Mouse (Mus musculus) adrenal gland, postnatal 14 days (tissue): ENCODE results near the gene Nkx1-2. TPM values are rescaled to one million over a fixed set of nuclear protein-coding genes. Genes with fewer than 3 reads are reported as not detected.
A peak's percentile ranks its signal among the peaks of the same experiment; 100 is the strongest.

Experiments
- DNase-seq: peaks from one replicate; pipeline ENCODE4 v3.0.0; 2021; ENCODE audit warnings: mixed read lengths
- long read RNA-seq, 2 experiments: library from polyadenylated mRNA; stranded (forward); transcript quantifications; one replicate each; pipeline ENCODE4 v2.0.0; 2021
- total RNA-seq: library from RNA; stranded (reverse); gene quantifications from 2 replicates; pipeline ENCODE4 v1.2.3, GENCODE M21; 2021

Gene Nkx1-2
- not detected in 2 replicates for total RNA-seq
- long read RNA-seq, experiment 1 = 0 reads
- long read RNA-seq, experiment 2 = 0 reads

DNA sequence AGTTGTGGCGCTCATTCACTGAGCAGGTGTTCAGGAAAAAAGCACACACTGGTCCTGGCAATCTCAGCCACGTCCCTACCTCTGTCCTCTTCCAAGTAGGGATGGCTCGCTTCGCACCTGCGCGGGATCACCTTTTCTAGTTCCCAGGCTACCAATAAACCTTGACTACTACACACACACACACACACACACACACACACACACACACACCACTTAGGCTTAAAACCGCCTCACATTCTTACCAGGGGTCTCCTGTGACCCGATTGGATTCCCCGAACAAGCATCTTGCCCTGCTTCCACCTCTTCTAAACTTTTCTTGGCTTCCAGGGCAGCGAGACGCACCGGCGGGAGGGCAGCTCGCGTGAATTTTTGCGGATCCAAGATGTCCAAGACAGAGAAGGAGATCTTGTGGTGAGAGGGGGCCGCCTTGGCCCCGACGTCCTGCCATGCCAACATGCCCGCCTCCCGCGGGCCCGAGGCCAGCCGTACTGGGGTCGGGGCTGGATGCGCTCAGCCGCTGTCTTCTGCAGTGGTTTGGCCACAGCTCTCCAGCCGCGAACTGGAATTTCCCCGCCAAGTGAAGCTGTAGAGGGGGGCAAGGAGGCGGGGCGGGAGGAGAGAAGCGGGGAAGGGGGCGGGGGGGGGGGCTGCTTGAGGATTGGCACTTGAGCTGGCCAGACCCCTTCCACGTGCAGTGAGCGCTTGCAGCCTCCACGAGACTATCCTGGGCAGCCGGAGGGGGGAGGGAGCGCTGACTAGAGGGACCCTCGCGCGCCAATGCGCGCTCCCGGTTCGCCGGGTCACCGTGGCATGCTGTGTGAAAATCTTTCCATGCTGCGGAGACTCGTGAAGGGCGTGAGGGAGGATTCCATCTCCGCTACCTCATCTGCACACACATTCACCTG, at the start of gene Nkx1-2:
TSS of gene Nkx1-2 (minus strand) at position 567 of the 905 bp plus-strand sequence.
- DNase-seq = peak; percentile 12

DNA sequence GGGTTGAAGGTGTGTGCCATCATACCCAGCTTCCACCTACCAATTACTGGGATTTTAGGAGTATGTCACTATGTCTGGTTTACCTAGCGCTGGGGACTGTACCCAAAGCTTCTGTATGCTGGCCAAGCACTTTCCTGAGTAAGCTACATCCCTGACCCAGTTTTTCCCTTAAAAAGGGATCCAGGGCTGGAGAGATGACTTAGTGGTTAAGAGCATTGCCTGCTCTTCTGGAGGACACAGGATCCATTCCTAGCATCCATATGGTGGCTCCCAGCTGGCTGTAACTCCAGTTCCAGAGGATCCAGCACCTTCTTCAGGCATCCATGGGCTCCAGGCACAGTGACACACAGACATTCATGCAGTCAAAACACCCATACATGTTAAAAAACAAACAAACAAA, 47.1 kb upstream of the Nkx1-2 start:
- DNase-seq = no peak

DNA sequence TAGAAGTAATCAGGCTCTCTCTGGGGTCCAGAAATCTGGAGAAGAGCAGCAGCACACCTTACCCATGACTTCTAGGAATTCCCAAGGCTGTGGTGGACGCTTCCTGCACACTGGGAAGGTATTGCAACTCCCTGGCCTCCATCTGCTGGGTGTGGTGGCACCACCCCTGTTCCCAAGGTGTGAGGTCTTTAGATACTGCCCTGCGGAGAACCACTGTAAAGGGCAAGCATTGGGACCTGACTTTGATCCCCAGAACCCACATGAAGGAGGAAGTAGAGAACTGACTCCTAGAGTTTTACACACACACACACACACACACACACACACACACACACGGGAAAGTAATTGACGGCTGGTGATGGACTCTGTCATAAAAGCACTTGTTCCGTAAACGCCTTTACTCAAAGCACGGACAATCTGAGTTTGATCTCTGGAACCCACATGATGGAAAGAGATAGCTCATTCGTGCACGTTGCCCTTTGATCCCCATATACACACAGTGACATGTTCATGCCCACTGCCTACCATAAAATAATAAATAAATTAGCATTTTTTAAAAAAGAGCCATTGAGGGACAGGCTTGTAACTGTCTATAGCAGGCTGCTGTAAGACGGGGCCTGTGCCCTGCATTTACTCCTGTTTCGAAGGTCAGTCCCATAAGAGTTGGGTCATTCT, 45.3 kb upstream of the Nkx1-2 start:
- DNase-seq = no peak

DNA sequence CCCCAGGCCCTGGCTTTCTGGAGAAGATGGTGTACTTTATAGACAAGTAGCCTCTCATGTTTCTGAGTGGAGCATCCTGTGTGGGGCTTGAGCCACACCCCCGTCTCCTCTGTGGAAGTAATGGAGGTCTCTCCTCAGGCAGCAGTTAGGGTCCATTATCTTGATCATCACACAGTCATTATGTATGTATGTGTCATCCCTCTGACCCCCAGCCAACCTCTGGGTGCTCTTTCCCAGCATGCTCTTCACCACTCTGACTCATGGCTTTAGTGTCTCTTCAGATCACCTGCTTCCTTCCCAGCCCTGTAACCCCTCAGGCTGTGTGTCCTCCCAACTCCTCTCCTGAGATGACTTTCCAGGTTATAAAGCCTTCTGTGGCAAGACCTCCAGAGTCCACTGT, 42.2 kb upstream of the Nkx1-2 start:
- no peak for DNase-seq

DNA sequence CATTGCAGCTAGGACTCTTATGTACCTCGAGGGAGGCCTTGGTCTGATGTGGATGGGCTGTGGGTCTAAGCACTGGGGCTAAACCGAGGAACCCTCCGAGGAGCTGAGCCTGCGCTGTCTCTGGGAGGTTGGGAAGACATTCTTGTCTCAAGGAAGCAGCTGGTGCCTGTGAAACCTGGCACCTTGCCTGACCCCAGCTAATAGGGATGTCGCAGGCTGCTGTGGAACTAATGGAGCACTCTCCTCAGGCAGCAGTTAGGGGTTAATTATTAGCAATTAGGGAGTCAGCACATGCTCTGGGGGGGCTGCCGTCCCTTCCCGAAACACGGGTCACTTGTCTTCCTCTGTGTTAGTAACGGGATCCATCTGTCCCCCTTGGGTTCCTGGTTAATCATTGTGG, 41.5 kb upstream of the Nkx1-2 start:
- DNase-seq = no peak

DNA sequence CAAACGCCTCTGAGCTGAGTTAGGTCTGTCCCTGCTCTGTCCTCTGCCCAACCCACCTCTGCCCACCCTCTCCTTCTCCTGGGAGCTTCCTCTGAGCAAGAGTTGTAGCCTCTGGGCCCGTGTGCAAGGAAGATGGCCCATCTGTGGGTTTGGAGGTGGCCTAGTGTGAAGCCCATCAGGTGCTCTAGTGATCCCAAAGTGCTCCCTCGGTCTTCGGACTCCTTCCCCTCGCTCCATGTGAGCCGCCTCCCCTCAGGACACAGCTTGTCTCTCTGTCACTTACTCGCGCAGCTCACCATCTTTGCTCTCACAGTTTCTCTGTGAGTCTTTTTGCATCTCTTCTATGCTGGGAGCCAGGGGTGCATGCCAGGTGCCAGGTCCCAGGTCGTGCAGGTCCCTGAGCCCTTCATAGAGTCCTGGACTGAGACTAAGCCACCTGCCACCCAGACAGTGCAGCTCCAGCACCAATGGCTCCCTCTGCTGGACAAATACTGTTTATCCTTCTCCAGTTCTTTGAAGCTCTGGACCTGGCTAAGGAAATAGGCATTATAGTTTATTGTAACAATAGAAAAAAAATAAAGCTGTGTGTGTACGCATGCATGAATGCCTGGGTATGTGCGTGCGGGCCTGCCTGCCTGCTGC, 39.1 kb upstream of the Nkx1-2 start:
- peak; percentile 69 for DNase-seq

DNA sequence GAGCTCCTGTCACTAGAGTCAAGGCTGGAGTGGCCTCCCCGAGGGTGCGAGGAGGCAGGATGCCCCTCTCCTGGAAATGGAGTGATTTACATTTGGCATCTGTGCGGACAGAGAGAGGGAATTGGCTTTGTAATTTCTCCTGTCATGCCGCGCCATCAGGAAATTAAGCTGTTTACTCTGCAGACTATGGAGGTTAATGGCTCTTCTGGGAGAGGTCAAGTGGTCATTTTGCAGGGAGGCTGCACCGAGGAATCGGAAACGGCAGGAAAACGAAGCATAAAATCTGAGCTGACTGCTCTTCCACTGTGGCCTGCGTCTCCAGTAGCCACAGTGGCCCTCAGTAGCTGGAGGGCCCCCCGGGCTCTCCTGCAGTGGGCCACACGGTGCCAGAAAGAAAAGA, 37.9 kb upstream of the Nkx1-2 start:
- DNase-seq = no peak

DNA sequence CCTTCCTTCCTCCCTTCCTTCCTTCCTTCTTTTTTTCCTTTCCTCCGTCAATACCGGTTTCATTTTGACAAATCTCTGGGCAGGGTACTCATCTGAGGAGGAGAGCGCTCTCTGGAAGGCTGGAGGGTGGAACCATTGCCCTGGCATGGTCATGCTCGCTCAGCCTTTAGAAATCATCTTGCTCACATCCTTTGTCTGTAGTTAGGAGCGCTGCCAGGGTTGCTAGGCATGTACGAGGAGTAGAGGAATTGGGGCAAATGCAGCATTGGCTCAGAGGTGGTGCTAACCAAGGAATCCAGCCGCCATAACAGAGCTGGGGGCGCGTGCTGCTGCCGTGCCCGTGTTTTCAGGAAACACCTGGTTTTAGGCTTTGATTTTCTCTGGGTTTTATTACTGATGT, 31.9 kb upstream of the Nkx1-2 start:
- no peak for DNase-seq

DNA sequence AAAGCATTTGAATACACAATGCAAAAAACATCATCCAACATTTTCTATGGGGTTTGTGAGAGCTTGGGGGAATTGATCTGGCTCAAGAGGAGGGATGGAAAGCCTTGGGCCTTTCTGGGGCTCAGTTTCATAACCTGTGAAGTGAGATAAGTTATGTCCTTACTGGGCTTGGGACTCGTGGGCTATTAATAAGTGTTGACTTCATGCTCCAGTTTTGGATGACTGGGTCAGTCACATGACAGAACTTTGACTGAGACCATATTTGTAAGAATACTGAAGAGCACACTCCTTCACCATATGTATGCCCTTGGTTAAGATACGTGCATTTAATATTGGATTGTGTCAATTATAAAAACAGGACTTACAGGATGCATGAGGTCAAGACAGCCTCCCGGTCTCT, 28.0 kb upstream of the Nkx1-2 start:
- DNase-seq = no peak

DNA sequence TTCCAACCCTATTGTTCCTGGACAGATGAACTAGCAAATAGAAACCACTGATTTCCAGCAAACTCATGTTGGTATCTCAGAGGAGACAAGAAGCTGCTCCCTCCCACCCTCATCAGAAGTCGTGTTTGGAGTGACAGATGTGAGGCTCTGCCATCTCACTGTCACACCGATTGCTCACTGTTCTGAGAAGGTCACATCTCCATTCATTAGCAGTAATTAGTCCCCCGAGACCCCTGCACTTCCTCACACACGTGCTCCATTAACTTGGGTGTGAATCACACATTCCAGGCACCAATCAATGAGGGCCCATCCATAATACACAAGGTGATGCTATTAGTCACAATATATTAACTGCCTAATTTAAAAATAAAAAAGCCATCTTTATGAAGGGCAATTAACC, 26.7 kb upstream of the Nkx1-2 start:
- no peak for DNase-seq

DNA sequence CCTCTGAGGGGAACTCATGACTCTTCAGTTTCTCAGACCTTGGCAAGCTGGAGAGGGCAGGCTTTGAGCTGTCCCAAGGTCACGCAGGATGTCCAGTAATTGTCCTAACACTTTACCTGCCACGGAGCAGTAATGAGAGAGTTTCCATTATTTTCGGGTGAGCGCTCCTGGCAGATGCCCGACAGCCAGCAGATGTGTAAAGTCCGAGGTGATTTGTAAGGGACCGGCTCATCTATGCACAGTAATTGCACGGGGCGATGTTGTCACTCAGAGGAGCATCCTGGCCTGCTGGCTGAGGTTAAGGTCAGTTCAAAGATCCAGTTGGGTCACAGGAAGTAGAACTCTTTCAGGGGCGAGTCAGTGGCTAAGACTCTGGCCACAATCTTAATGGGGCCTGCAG, 24.7 kb upstream of the Nkx1-2 start:
- DNase-seq = no peak

DNA sequence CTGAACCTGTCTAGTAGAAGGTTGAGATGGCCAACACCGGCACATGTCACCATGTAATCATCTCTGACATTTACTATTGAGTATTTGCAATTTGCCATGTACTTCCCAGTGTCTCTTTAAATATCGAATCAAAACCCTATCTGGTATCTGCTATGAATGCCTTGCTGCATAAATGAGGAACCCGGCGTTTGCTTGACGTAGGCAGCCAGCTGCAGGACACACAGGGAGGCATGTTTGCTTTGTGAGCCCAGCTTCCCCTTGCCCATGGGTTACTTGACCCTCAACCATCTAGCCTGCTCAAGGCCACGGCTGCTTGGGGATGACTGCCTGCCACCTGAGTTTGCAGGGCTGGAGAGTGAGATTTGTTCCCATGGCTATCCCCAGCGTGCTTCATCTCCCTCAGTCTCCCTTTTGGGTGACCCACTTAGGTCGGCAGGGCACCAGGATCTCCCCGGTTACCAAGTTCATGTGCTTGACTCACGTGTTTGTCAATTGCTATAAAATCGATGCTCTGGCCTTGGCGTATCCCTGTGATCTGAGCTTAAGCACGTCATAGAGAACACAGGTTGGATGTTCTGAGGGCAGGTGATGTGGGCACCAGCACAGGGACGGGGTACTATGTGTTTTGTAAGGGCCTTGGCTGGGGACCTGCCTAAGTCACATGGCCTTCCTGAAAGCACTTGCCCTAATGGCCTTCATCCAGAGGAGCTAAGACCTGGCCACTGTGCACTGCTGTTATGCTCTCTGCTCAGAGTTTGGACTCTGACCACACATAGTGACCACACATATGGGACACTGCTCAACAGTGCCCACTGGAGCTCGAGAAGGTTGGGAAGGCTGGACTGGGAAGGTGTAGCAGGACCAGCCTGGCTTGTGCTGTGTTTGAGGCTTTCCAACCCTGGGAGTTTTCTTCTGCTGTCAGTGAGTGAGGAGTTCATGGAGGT, 20.8 kb upstream of the Nkx1-2 start:
- no peak for DNase-seq

DNA sequence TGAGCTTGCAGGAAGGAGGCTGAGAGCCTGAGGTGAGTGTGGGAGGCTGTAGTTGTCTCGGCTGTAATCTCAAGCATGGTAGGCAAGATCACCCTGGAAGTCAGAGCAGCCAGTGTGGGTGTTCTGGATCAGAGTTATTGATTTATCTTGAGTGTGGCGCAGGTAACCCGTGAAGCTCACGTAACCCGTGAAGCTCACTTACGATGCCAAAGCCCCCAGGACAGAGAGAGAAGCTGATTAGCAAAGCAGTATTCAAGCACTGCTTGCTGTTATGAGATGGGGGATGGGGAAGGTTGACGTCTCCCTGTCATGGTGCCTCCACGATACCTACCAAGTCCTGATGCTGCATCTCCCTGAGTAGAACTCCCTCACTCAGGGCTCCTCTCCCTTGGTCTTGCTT, 20.1 kb upstream of the Nkx1-2 start:
- no peak for DNase-seq

DNA sequence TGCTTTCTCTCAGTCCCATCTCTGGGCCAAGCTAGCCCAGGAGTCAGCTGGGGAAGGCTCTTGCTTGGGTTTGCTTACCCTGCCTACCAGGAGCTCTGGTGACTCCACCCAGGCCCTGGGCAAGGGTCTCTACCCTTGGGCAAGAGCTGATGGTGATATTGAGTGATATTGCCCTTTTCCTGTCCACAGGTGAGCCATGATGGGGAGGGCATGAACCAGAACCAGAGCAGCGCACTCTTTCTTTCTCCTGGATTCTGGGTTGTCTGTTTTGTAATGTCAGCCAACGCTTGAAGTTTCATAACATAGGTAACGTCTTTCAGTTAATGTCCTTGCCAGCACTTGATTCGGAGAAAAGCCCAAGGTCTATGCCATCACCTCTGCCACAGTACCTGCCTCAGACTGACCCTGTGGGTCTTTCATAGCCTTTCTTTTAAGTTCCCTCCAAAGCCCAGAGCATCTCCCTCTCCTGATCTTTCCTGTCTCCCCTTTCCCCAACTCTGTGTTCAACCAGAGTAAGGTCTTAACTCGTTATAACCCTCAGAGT, 17.7 kb upstream of the Nkx1-2 start:
- DNase-seq = no peak

DNA sequence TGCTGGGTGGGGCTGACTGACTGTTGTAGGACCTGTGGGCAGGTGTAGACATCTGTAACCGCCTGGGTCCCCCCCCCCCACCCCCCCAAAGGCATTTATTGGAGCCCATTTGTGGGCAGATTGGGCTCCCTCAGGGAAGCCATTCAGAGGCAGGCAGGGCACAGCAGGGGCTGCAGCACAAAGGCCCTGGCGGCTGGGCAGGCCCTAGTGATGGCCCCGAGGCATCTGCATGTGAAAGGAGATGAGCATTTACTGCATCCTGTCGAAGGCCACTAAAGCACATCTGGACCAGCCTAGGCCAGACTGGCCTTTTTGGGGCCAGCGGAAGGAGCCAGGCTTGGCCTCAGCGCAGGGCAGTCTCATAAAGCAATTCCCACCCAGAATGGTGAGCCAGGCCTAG, 17.0 kb upstream of the Nkx1-2 start:
- DNase-seq = no peak

DNA sequence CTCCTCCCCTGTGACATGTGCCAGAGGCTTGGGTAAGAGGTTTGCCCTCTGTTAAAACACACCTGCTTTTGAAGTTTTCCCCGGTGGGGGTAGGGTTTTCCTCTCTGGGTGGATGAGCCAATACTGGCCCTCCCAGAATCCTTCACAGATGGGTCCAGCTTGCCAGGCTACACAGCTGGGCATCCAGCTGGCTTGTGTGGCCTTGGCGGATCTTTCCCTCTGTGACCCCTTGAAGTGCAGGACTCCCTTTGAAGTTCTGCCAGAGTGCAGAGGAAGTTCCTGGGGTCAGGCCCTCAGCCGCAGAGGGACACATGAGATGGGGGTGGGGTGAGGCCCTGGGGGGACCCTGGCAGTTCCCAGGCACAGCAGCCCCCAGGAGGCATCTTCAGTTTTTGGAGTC, 15.9 kb upstream of the Nkx1-2 start:
- DNase-seq = peak; percentile 57

DNA sequence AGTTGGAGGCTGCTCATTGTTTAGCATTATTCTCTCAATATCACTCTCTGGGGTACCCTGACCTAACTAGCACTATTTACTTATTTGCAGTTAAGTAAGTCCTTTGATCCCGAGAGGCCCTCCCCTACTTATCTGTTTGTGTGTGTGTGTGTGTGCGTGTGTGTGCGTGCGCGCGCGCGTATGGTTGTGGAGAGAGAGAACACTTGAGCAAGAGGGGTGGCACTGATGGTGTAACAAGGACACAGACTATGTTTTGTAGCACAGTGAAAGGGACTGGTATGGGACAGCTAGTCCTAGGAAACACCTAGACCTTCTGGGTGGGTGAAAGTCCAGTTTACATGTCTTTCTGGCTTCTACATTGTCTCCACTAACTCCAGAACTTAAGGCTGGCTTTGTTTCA, 12.1 kb upstream of the Nkx1-2 start:
- no peak for DNase-seq

DNA sequence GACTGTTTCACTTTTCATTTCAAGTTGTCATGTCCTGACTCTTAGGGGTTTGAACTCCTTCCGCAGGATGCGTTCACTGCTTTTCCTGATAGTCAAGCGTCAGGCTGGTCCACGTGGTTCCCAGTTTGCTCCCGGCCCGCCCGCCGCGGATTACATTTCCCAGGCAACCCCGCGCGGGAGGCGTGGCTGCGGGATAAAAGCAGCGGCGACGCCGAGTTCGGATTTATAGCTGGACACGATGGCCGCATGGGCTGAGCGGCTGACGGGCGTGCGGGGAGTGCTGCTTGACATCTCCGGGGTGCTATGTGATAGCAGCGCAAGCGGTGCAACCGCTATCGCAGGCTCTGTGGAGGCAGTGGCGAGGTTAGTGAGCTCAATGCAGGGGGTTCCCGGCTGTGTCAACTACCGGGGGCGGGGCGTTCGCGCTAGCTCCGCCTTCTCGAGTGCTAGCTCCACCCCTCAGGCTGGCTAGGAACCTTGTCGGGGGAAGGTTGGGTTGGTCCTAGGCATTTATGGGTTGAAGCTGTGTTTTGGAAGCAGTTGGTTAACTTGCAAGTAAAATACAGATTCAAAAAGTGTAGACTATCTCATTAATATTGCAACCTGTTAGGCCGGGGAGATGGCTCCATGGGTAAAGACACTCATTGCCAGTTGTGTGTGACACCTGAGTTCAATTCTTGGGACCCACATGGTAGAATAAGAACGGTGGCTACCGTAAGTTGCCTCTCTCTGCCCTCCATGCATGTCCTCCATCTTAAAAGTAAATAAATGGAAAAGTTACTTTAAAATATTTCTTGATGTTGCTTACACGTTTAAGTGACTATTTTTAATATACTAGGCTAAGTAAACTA, 11.3 kb upstream of the Nkx1-2 start, which contains the start of gene Lhpp:
TSS of gene Lhpp (plus strand) at position 171 of the 851 bp plus-strand sequence.
- DNase-seq = peak; percentile 93

DNA sequence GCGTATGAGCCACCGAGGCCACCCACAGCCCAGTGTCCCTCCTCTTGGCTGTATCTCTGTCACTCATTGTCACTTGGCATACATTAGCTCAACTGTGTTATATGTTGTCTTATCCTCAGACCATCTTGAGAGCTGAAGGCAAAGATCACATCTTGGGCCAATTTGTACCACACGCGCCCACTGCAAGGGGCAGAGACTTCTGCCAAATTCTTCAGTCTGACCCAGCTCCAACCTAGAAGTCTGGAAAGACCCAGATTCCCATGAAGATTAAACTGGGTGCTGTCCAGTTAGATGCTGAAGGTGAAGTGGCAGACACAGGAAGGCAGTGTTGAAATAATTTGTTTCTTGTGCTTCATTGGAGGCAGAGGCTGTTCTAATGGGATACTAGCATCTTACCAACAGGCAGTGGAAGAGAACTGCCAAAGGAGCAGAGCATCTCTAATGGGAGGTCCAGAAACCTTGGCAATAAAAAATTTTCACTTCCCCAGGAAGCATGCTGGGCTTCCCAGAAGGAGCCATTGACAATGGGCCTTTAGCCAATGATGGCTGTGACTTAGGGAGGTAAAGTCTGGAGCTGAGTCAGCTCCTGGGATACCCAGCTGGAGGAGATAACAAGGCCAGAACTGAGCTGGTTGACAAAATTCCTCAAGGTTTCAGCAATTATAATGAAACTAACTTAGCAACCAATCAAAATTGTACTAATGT, 9.0 kb upstream of the Nkx1-2 start:
- no peak for DNase-seq

DNA sequence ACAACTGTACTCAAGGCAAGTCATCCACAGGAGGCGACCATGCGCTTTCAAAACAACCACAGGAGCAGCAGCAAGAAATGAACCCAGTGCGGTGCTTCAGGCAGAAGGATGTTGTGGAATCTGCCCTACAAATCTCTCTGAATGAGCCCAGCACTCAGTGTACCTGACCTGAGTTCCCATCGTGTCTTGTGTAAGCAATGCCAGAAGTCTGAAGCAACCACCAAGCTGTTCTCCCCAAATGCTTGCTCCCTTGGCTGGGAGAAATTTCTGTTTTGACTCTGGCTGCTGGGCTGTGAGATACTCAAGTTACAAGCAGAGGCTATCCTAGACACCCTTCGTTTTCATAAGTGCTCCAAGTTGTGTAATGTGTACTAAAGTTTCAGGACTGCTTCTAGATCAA, 6.3 kb upstream of the Nkx1-2 start:
- DNase-seq = no peak
